Mouse (Mus musculus): Measurements from ENCODE around the gene Pard3b.

DNA sequence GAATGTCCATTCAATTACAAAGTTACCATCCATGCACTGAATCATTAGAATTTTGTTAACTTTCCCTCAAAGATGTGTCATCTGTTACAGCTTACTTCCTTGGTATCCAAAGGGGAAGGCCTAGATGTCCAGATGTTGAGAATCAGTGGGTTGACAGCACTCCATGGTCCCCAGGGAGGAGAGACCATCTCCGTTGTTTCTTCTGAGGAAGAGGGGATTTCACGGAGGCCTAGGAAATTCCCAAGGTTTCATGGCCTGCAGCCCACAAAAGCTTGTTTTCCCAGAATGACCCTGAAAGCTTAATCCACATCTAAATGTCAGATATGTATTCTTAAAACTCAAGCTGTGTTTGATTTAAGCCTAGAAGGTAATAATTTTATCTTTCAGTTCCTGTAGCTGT, 884.1 kb downstream of the Pard3b start:
- TF ChIP-seq CTCF (IDR thresholded peaks at IDR 0.05; ENCODE audit: low read depth) (no peak), EP300 (optimal IDR thresholded peaks at IDR 0.05) (no peak)
